Mouse (Mus musculus): Measurements from ENCODE around the gene Gm20795.
"Not testable (repeated sequence)": the region's sequence is repeated elsewhere in the genome, so short reads cannot be mapped to it uniquely, and the experiment has no call there.

Gene Gm20795

GRCm38 (mm10) chrY:40804614-40805013 is at the start of gene Gm20795:
Gene Gm20795 (plus strand): TSS chrY:40804914.
- not testable (repeated sequence) for DNase-seq (ENCODE audit: low read depth, low spot score)

- not testable (repeated sequence) for DNase-seq (ENCODE audit: low read depth, low spot score)
Measured at GRCm38 (mm10) chrY:40775665-40776064, 29.0 kb upstream of the Gm20795 start, which contains the start of gene Gm21797. Gene Gm21797 (minus strand): TSS chrY:40775765.
